Mouse (Mus musculus): ENCODE data around the gene Ociad2. TPM values are rescaled to one million over a fixed set of nuclear protein-coding genes. Genes with fewer than 3 reads are reported as not detected.
"Not testable (repeated sequence)": the region's sequence is repeated elsewhere in the genome, so short reads cannot be mapped to it uniquely, and the experiment has no call there.

Gene Ociad2
- polyA plus RNA-seq, 1 experiment, result not detected

- no peak overlapping the region for H3K4me3 ChIP-seq (replicated peaks)
- TF ChIP-seq GATA1 (IDR thresholded peaks at IDR 0.05; ENCODE audit: low read length), result no peak
- peaks cover 35% of the 10 kb centered on the region for H3K4me1 ChIP-seq (ENCODE audit: control insufficient read depth)
- H3K9me3 ChIP-seq (ENCODE audit: control insufficient read depth, low read length), result peaks cover 2% of the 10 kb centered on the region; the same call in 1 of the 2 replicates
- no peaks in the 10 kb centered on the region for H3K36me3 ChIP-seq (ENCODE audit: control insufficient read depth)
- H3K27me3 ChIP-seq (ENCODE audit: control insufficient read depth), result peaks cover 65% of the 10 kb centered on the region
Measured at GRCm38 (mm10) chr5:73342701-73343355, 2.0 kb upstream of the Ociad2 start.

GRCm38 (mm10) chr5:73339779-73340722 lies 777 bp downstream of the Ociad2 start:
- H3K4me1 ChIP-seq (ENCODE audit: control insufficient read depth), result peaks cover 25% of the 10 kb centered on the region
- peaks cover 64% of the 10 kb centered on the region for H3K27me3 ChIP-seq (ENCODE audit: control insufficient read depth)
- no peak overlapping the region for H3K4me3 ChIP-seq (replicated peaks)
- no peaks in the 10 kb centered on the region for H3K36me3 ChIP-seq (ENCODE audit: control insufficient read depth)
- TF ChIP-seq GATA1 (IDR thresholded peaks at IDR 0.05; ENCODE audit: low read length), result no peak
- TF ChIP-seq TAL1 (IDR thresholded peaks at IDR 0.05; ENCODE audit: low read length), result no peak
- H3K9me3 ChIP-seq (ENCODE audit: control insufficient read depth, low read length), result peaks cover 2% of the 10 kb centered on the region; the same call in 1 of the 2 replicates

- no peaks in the 10 kb centered on the region for H3K36me3 ChIP-seq (ENCODE audit: control insufficient read depth)
- H3K27me3 ChIP-seq (ENCODE audit: control insufficient read depth), result peaks cover 55% of the 10 kb centered on the region
- H3K4me3 ChIP-seq (replicated peaks), result peak overlapping the region; percentile 60
- H3K4me1 ChIP-seq (ENCODE audit: control insufficient read depth), result peaks cover 25% of the 10 kb centered on the region
- H3K9me3 ChIP-seq (ENCODE audit: control insufficient read depth, low read length), result peaks cover 2% of the 10 kb centered on the region; the same call in 1 of the 2 replicates
- no peak for TF ChIP-seq TAL1 (IDR thresholded peaks at IDR 0.05; ENCODE audit: low read length)
- TF ChIP-seq GATA1 (IDR thresholded peaks at IDR 0.05; ENCODE audit: low read length), result no peak
Measured at GRCm38 (mm10) chr5:73338832-73339163, 2.0 kb downstream of the Ociad2 start.

GRCm38 (mm10) chr5:73337961-73338831 lies 2.6 kb downstream of the Ociad2 start:
- H3K27me3 ChIP-seq (ENCODE audit: control insufficient read depth), result peaks cover 52% of the 10 kb centered on the region
- TF ChIP-seq GATA1 (IDR thresholded peaks at IDR 0.05; ENCODE audit: low read length), result no peak
- no peak for TF ChIP-seq TAL1 (IDR thresholded peaks at IDR 0.05; ENCODE audit: low read length)
- H3K4me1 ChIP-seq (ENCODE audit: control insufficient read depth), result peaks cover 25% of the 10 kb centered on the region

GRCm38 (mm10) chr5:73336448-73336847 lies 4.4 kb downstream of the Ociad2 start:
- no peak overlapping the region for H3K4me3 ChIP-seq (replicated peaks)
- no peak for TF ChIP-seq GATA1 (IDR thresholded peaks at IDR 0.05; ENCODE audit: low read length)
- TF ChIP-seq TAL1 (IDR thresholded peaks at IDR 0.05; ENCODE audit: low read length), result no peak
- H3K9me3 ChIP-seq (ENCODE audit: control insufficient read depth, low read length), result peaks cover 2% of the 10 kb centered on the region; the same call in 1 of the 2 replicates
- H3K4me1 ChIP-seq (ENCODE audit: control insufficient read depth), result peaks cover 17% of the 10 kb centered on the region
- H3K36me3 ChIP-seq (ENCODE audit: control insufficient read depth), result no peaks in the 10 kb centered on the region
- H3K27me3 ChIP-seq (ENCODE audit: control insufficient read depth), result peaks cover 41% of the 10 kb centered on the region

More at GRCm38 (mm10) chr5:73337961-73338831, 2.6 kb downstream of the Ociad2 start:
- Histone ChIP-seq H3K36me3 (ENCODE audit: control insufficient read depth) (no peaks in the 10 kb centered on the region), H3K9me3 (ENCODE audit: control insufficient read depth, low read length) (peaks cover 2% of the 10 kb centered on the region; the same call in 1 of the 2 replicates), H3K4me3 (replicated peaks) (peak overlapping the region; percentile 60)

GRCm38 (mm10) chr5:73331002-73331401 lies 9.8 kb downstream of the Ociad2 start:
- H3K9me3 ChIP-seq (ENCODE audit: control insufficient read depth, low read length), result no peaks in the 10 kb centered on the region
- TF ChIP-seq TAL1 (IDR thresholded peaks at IDR 0.05; ENCODE audit: low read length) (no peak), GATA1 (IDR thresholded peaks at IDR 0.05; ENCODE audit: low read length) (no peak)
- peaks cover 4% of the 10 kb centered on the region for H3K36me3 ChIP-seq (ENCODE audit: control insufficient read depth)
- H3K27me3 ChIP-seq (ENCODE audit: control insufficient read depth), result no peaks in the 10 kb centered on the region; the same call in 1 of the 2 replicates
- H3K4me3 ChIP-seq (replicated peaks), result no peak overlapping the region
- H3K4me1 ChIP-seq (ENCODE audit: control insufficient read depth), result peaks cover 7% of the 10 kb centered on the region

GRCm38 (mm10) chr5:73324526-73325170 lies 16.2 kb downstream of the Ociad2 start:
- H3K27me3 ChIP-seq (ENCODE audit: control insufficient read depth), result no peaks in the 10 kb centered on the region
- H3K4me1 ChIP-seq (ENCODE audit: control insufficient read depth), result peaks cover 7% of the 10 kb centered on the region
- TF ChIP-seq TAL1 (IDR thresholded peaks at IDR 0.05; ENCODE audit: low read length) (no peak), GATA1 (IDR thresholded peaks at IDR 0.05; ENCODE audit: low read length) (no peak)
- H3K36me3 ChIP-seq (ENCODE audit: control insufficient read depth), result peaks cover 22% of the 10 kb centered on the region
- no peak overlapping the region for H3K4me3 ChIP-seq (replicated peaks)
- H3K9me3 ChIP-seq (ENCODE audit: control insufficient read depth, low read length), result no peaks in the 10 kb centered on the region

GRCm38 (mm10) chr5:73323602-73324001 lies 17.2 kb downstream of the Ociad2 start:
- H3K4me3 ChIP-seq (replicated peaks), result no peak overlapping the region
- TF ChIP-seq TAL1 (IDR thresholded peaks at IDR 0.05; ENCODE audit: low read length), result no peak
- TF ChIP-seq GATA1 (IDR thresholded peaks at IDR 0.05; ENCODE audit: low read length), result no peak
- H3K27me3 ChIP-seq (ENCODE audit: control insufficient read depth), result no peaks in the 10 kb centered on the region
- H3K9me3 ChIP-seq (ENCODE audit: control insufficient read depth, low read length), result no peaks in the 10 kb centered on the region
- peaks cover 14% of the 10 kb centered on the region for H3K4me1 ChIP-seq (ENCODE audit: control insufficient read depth)
- peaks cover 31% of the 10 kb centered on the region for H3K36me3 ChIP-seq (ENCODE audit: control insufficient read depth)

- Histone ChIP-seq H3K4me1 (ENCODE audit: control insufficient read depth) (peaks cover 16% of the 10 kb centered on the region), H3K36me3 (ENCODE audit: control insufficient read depth) (peaks cover 39% of the 10 kb centered on the region)
- H3K27me3 ChIP-seq (ENCODE audit: control insufficient read depth); H3K4me3 ChIP-seq (replicated peaks); H3K9me3 ChIP-seq (ENCODE audit: control insufficient read depth, low read length): not testable (repeated sequence)
Measured at GRCm38 (mm10) chr5:73322684-73323083, 18.1 kb downstream of the Ociad2 start.
